Mouse (Mus musculus) ES-Bruce4 (cell line): ENCODE measurements around the gene Krt84. TPM values are rescaled to one million over a fixed set of nuclear protein-coding genes. Genes with fewer than 3 reads are reported as not detected.

Experiments used
- H3K27ac ChIP-seq: 2 replicates; pipeline ENCODE4 v1.5.1; 2012; ENCODE audit warnings: low read length, inconsistent platforms; ENCODE audit not compliant: insufficient read depth
- H3K27me3 ChIP-seq: 2 replicates; pipeline ENCODE4 v1.6.1; 2012; ENCODE audit warnings: mild to moderate bottlenecking, low read length, inconsistent platforms; ENCODE audit not compliant: control insufficient read depth, poor library complexity, insufficient read depth, severe bottlenecking
- H3K36me3 ChIP-seq: 2 replicates; pipeline ENCODE4 v1.6.1; 2012; ENCODE audit warnings: inconsistent platforms, mild to moderate bottlenecking, low read length, moderate library complexity; ENCODE audit not compliant: control insufficient read depth, poor library complexity, insufficient read depth, severe bottlenecking
- H3K4me1 ChIP-seq: one replicate; pipeline ENCODE4 v1.8.1; 2011; ENCODE audit warnings: low read length; ENCODE audit not compliant: control insufficient read depth, insufficient read depth
- H3K4me3 ChIP-seq: 2 replicates; pipeline ENCODE4 v1.5.1; 2011; ENCODE audit warnings: low read depth, mild to moderate bottlenecking, low read length
- H3K9ac ChIP-seq: 2 replicates; pipeline ENCODE4 v1.6.1; 2012; ENCODE audit warnings: low read depth, mild to moderate bottlenecking, inconsistent platforms; ENCODE audit not compliant: poor library complexity, severe bottlenecking
- H3K9me3 ChIP-seq: replicated peaks from 2 replicates; pipeline ENCODE4 v1.6.1; 2012; ENCODE audit warnings: mild to moderate bottlenecking, low read length, inconsistent platforms; ENCODE audit not compliant: control insufficient read depth, poor library complexity, insufficient read depth, severe bottlenecking
- CTCF ChIP-seq: IDR thresholded peaks from one replicate; pipeline ENCODE4 v1.8.1; 2011; ENCODE audit warnings: low read depth, low read length
- EP300 ChIP-seq: IDR thresholded peaks from 2 replicates; pipeline ENCODE4 v1.6.1; 2011; ENCODE audit warnings: low read depth, low read length; ENCODE audit not compliant: insufficient read depth
- POLR2A ChIP-seq: IDR thresholded peaks from one replicate; pipeline ENCODE4 v1.8.1; 2011; ENCODE audit warnings: low read length; ENCODE audit not compliant: insufficient read depth
- polyA plus RNA-seq: library from polyadenylated mRNA; stranded (reverse); fragments of >200 nt; gene quantifications from 2 replicates; pipeline ENCODE4 v1.2.4, GENCODE M21; 2011; ENCODE audit warnings: low read depth; ENCODE audit not compliant: missing spikeins, insufficient read depth, insufficient read length

The Krt84 gene
- polyA plus RNA-seq, 1 experiment: not detected

GRCm38 (mm10) chr15:101558034-101558646 lies 25.5 kb upstream of the Krt84 start:
- no peak for TF ChIP-seq EP300
- TF ChIP-seq CTCF: no peak
- no peak for TF ChIP-seq POLR2A
- no peak overlapping the region for H3K4me3 ChIP-seq
- no peaks in the 10 kb centered on the region for H3K4me1 ChIP-seq
- no peak overlapping the region for H3K27ac ChIP-seq
- H3K9ac ChIP-seq: no peak overlapping the region
- H3K27me3 ChIP-seq: no peaks in the 10 kb centered on the region
- no peaks in the 10 kb centered on the region for H3K9me3 ChIP-seq
- H3K36me3 ChIP-seq: no peaks in the 10 kb centered on the region

- Histone ChIP-seq H3K9ac (no peak overlapping the region), H3K9me3 (no peaks in the 10 kb centered on the region), H3K27me3 (no peaks in the 10 kb centered on the region), H3K4me3 (no peak overlapping the region), H3K27ac (no peak overlapping the region), H3K36me3 (no peaks in the 10 kb centered on the region), H3K4me1 (no peaks in the 10 kb centered on the region)
- TF ChIP-seq EP300 (no peak), CTCF (no peak), POLR2A (no peak)
Observed at GRCm38 (mm10) chr15:101553169-101553568, 20.5 kb upstream of the Krt84 start.

GRCm38 (mm10) chr15:101552188-101552587 lies 19.6 kb upstream of the Krt84 start:
- H3K9me3 ChIP-seq: no peaks in the 10 kb centered on the region
- H3K4me1 ChIP-seq: no peaks in the 10 kb centered on the region
- no peak overlapping the region for H3K27ac ChIP-seq
- no peaks in the 10 kb centered on the region for H3K27me3 ChIP-seq
- H3K9ac ChIP-seq: no peak overlapping the region
- TF ChIP-seq CTCF (no peak), POLR2A (no peak), EP300 (no peak)
- H3K36me3 ChIP-seq: no peaks in the 10 kb centered on the region
- H3K4me3 ChIP-seq: no peak overlapping the region

GRCm38 (mm10) chr15:101550567-101550966 lies 17.9 kb upstream of the Krt84 start, which contains the start of gene Krt82:
Gene Krt82, minus strand, starts transcription at chr15:101550667.
- H3K27me3 ChIP-seq: no peaks in the 10 kb centered on the region
- H3K9me3 ChIP-seq: no peaks in the 10 kb centered on the region
- no peak within 1 kb of the TSS for H3K9ac ChIP-seq
- TF ChIP-seq CTCF: no peak
- TF ChIP-seq POLR2A: no peak
- TF ChIP-seq EP300: no peak
- no peak within 1 kb of the TSS for H3K4me3 ChIP-seq
- H3K36me3 ChIP-seq: no peaks in the 10 kb centered on the region
- no peaks in the 10 kb centered on the region for H3K4me1 ChIP-seq
- H3K27ac ChIP-seq: no peak within 1 kb of the TSS

- Histone ChIP-seq H3K27ac (no peak overlapping the region), H3K4me3 (no peak overlapping the region), H3K9ac (no peak overlapping the region), H3K4me1 (no peaks in the 10 kb centered on the region), H3K36me3 (no peaks in the 10 kb centered on the region), H3K27me3 (no peaks in the 10 kb centered on the region), H3K9me3 (no peaks in the 10 kb centered on the region)
- TF ChIP-seq POLR2A (no peak), EP300 (no peak), CTCF (no peak)
Observed at GRCm38 (mm10) chr15:101544478-101544877, 11.9 kb upstream of the Krt84 start.

DNA sequence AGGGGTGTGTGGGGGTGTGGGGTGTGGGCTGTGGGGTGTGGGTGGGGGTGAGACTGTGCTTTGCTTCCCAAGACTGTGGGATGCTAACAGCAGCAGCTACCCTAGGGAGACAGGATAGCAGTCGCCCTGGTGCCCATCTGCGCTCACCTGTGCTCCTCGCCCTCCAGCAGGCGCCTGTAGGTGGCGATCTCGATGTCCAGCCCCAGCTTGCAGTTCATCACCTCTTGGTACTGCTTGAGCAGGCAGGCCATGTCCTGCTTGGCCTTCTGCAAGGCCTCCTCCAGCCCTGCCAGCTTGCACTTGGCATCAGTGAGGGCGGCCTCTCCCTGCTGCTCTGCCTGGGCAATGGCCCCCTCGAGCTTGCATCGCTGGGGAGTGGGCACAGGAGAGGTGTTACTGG lies 9.9 kb upstream of the Krt84 start:
- H3K36me3 ChIP-seq: no peaks in the 10 kb centered on the region
- H3K9me3 ChIP-seq: no peaks in the 10 kb centered on the region
- H3K9ac ChIP-seq: no peak overlapping the region
- TF ChIP-seq CTCF (peak; percentile 50), EP300 (no peak), POLR2A (no peak)
- no peak overlapping the region for H3K27ac ChIP-seq
- no peak overlapping the region for H3K4me3 ChIP-seq
- H3K27me3 ChIP-seq: no peaks in the 10 kb centered on the region
- no peaks in the 10 kb centered on the region for H3K4me1 ChIP-seq
